In the genomic region with DNA sequence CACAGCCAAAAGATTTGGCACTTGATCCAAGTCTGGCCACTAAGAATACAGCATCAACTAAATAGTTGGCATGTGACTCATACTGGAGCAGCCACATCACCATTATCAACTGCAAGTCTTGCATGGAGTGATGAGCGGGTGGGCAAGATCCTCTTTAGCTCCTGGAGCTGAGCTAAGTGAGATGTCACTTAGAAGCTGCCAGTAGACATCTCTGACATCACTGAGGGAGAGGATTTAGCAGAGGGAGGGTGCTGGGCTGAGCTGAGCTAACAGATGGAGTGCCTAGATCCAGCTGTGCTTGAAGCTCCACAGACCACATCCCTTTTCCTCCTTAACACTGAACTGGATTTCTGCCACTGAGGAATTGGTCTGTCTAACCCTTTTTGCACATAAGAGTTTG, we compare ENCODE assay signal across 12 mouse cellular contexts.
DNase-seq lines count a peak whose midpoint lies in the region; ATAC-seq and TF ChIP-seq lines count a peak whose summit lies in the region.
"Had no signal": no experiment of that assay in that cellular context is flagged by ENCODE, and none has a peak within 500 bp of the region (broad histone marks: within the 10 kb centered on the region; RNA-seq: fewer than 3 reads in every experiment).

No protein-coding gene starts in this region.

- peak overlapping the region; percentile 50 for H3K27ac ChIP-seq in hindbrain, embryonic 10.5 days
- H3K27ac ChIP-seq in hindbrain, embryonic 11.5 days (ENCODE audit: low read depth, low read length): no peak overlapping the region
- H3K27ac ChIP-seq in hindbrain, postnatal 0 days: peak overlapping the region; percentile 83
- H3K27ac ChIP-seq in midbrain, embryonic 16.5 days (ENCODE audit: low read length): peak overlapping the region; percentile 87
- H3K27ac ChIP-seq in kidney, embryonic 15.5 days: no peak overlapping the region
- H3K27ac ChIP-seq: limb, embryonic 10.5 days; neural tube, embryonic 12.5 days; stomach, embryonic 15.5 days had no signal

- no peak overlapping the region for H3K4me2 ChIP-seq in hindbrain, embryonic 11.5 days (replicated peaks; ENCODE audit: low read depth, low read length)
- H3K4me2 ChIP-seq in hindbrain, postnatal 0 days (ENCODE audit: low read depth, low read length): no peak overlapping the region
- no peak overlapping the region for H3K4me2 ChIP-seq in midbrain, embryonic 16.5 days (ENCODE audit: low read length)
- H3K4me2 ChIP-seq in kidney, embryonic 15.5 days: no peak overlapping the region
- H3K4me2 ChIP-seq: neural tube, embryonic 12.5 days; stomach, embryonic 15.5 days had no signal

- peaks cover 29% of the 10 kb centered on the region for H3K4me1 ChIP-seq in hindbrain, embryonic 10.5 days (replicated peaks)
- 0 out of 2 replicates have a peak, but pooled peaks cover 2% of the 10 kb centered on the region for H3K4me1 ChIP-seq in hindbrain, embryonic 11.5 days (replicated peaks; ENCODE audit: control insufficient read depth, insufficient read depth, low read length)
- H3K4me1 ChIP-seq in hindbrain, postnatal 0 days (ENCODE audit: insufficient read depth, low read length): peaks cover 26% of the 10 kb centered on the region
- H3K4me1 ChIP-seq in midbrain, embryonic 16.5 days (ENCODE audit: control insufficient read depth, insufficient read depth, low read length): peaks cover 25% of the 10 kb centered on the region
- H3K4me1 ChIP-seq in kidney, embryonic 15.5 days: no peaks in the 10 kb centered on the region
- H3K4me1 ChIP-seq: limb, embryonic 10.5 days; stomach, embryonic 15.5 days had no signal

- H3K4me3 ChIP-seq in hindbrain, embryonic 10.5 days: no peak overlapping the region
- no peak overlapping the region for H3K4me3 ChIP-seq in hindbrain, embryonic 11.5 days (ENCODE audit: low read depth, low read length)
- H3K4me3 ChIP-seq in hindbrain, postnatal 0 days (ENCODE audit: low read length): no peak overlapping the region
- H3K4me3 ChIP-seq in midbrain, embryonic 16.5 days (ENCODE audit: low read depth, low read length): no peak overlapping the region
- no peak overlapping the region for H3K4me3 ChIP-seq in kidney, embryonic 15.5 days (replicated peaks)
- H3K4me3 ChIP-seq: limb, embryonic 10.5 days; neural tube, embryonic 12.5 days; stomach, embryonic 15.5 days had no signal

- H3K36me3 ChIP-seq in hindbrain, embryonic 10.5 days: no peaks in the 10 kb centered on the region
- H3K36me3 ChIP-seq in hindbrain, embryonic 11.5 days (ENCODE audit: control insufficient read depth, insufficient read depth, low read length): no peaks in the 10 kb centered on the region
- no peaks in the 10 kb centered on the region for H3K36me3 ChIP-seq in hindbrain, postnatal 0 days (ENCODE audit: insufficient read depth, low read length)
- H3K36me3 ChIP-seq in midbrain, embryonic 16.5 days (ENCODE audit: control insufficient read depth, insufficient read depth, low read length): no peaks in the 10 kb centered on the region
- no peaks in the 10 kb centered on the region for H3K36me3 ChIP-seq in kidney, embryonic 15.5 days
- H3K36me3 ChIP-seq: limb, embryonic 10.5 days; neural tube, embryonic 12.5 days; stomach, embryonic 15.5 days had no signal

- no peaks in the 10 kb centered on the region for H3K9me3 ChIP-seq in hindbrain, embryonic 10.5 days
- no peaks in the 10 kb centered on the region for H3K9me3 ChIP-seq in hindbrain, embryonic 11.5 days (ENCODE audit: control insufficient read depth, low read length)
- no peaks in the 10 kb centered on the region for H3K9me3 ChIP-seq in hindbrain, postnatal 0 days (ENCODE audit: low read length)
- H3K9me3 ChIP-seq in midbrain, embryonic 16.5 days (replicated peaks; ENCODE audit: control insufficient read depth, low read length, poor library complexity, severe bottlenecking): no peaks in the 10 kb centered on the region
- H3K9me3 ChIP-seq in kidney, embryonic 15.5 days (replicated peaks): no peaks in the 10 kb centered on the region
- H3K9me3 ChIP-seq: limb, embryonic 10.5 days; stomach, embryonic 15.5 days had no signal

- peaks cover 37% of the 10 kb centered on the region for H3K27me3 ChIP-seq in hindbrain, embryonic 10.5 days (ENCODE audit: insufficient read depth, poor library complexity, severe bottlenecking)
- H3K27me3 ChIP-seq in hindbrain, embryonic 11.5 days (ENCODE audit: control insufficient read depth, insufficient read depth, low read length): no peaks in the 10 kb centered on the region
- no peaks in the 10 kb centered on the region for H3K27me3 ChIP-seq in hindbrain, postnatal 0 days (ENCODE audit: insufficient read depth, low read length)
- H3K27me3 ChIP-seq in midbrain, embryonic 16.5 days (ENCODE audit: control insufficient read depth, insufficient read depth, low read depth, low read length): no peaks in the 10 kb centered on the region
- no peaks in the 10 kb centered on the region for H3K27me3 ChIP-seq in kidney, embryonic 15.5 days
- H3K27me3 ChIP-seq: stomach, embryonic 15.5 days had no signal

- 59% methylated on average over 1 of the region's 1 CpGs for WGBS in hindbrain, embryonic 10.5 days
- WGBS in hindbrain, embryonic 11.5 days: 74% methylated on average over 1 of the region's 1 CpGs
- 37% methylated on average over 1 of the region's 1 CpGs for WGBS in hindbrain, postnatal 0 days
- 56% methylated on average over 1 of the region's 1 CpGs for WGBS in midbrain, embryonic 16.5 days
- 81% methylated on average over 1 of the region's 1 CpGs for WGBS in kidney, embryonic 15.5 days

- no peak for ATAC-seq in hindbrain, embryonic 11.5 days (ENCODE audit: low FRiP score)
- ATAC-seq in hindbrain, postnatal 0 days: peak; percentile 58
- no peak for ATAC-seq in midbrain, embryonic 16.5 days
- no peak for ATAC-seq in kidney, embryonic 15.5 days (replicated peaks; ENCODE audit: low FRiP score)

- TF ChIP-seq CTCF in brain, embryonic 14.5 days (IDR thresholded peaks at IDR 0.05; ENCODE audit: borderline replicate concordance, extremely low read depth, insufficient read depth, insufficient read length): no peak
- TF ChIP-seq CTCF in hindbrain, postnatal 0 days (IDR thresholded peaks at IDR 0.05; ENCODE audit: low read depth): no peak

- no peak for TF ChIP-seq POLR2A in brain, embryonic 14.5 days (IDR thresholded peaks at IDR 0.05; ENCODE audit: borderline replicate concordance, extremely low read depth, insufficient read depth, insufficient read length, poor library complexity, severe bottlenecking)

- no peak overlapping the region for H3K9ac ChIP-seq in hindbrain, embryonic 11.5 days (ENCODE audit: low read depth, low read length)
- no peak overlapping the region for H3K9ac ChIP-seq in hindbrain, postnatal 0 days (replicated peaks; ENCODE audit: low read length)
- H3K9ac ChIP-seq in midbrain, embryonic 16.5 days (ENCODE audit: low read depth, low read length): no peak overlapping the region
- H3K9ac ChIP-seq in kidney, embryonic 15.5 days: no peak overlapping the region
- H3K9ac ChIP-seq: neural tube, embryonic 12.5 days; stomach, embryonic 15.5 days had no signal

- no peak for DNase-seq in hindbrain, embryonic 10.5 days (ENCODE audit: low spot score)
- DNase-seq in hindbrain, embryonic 11.5 days (ENCODE audit: low spot score): no peak
- DNase-seq in brain, embryonic 14.5 days (ENCODE audit: low read depth): peak; percentile 70
- DNase-seq in hindbrain, postnatal 0 days (ENCODE audit: low spot score): peak; percentile 51
- no peak for DNase-seq in thymus, postnatal 14 days
- no peak for DNase-seq in ovary, adult 18-20 months (ENCODE audit: low spot score)
- DNase-seq: kidney, adult 11 months had no signal

Comparison
In these comparisons a context has a peak if more than half of its experiments do, and no peak if none do; other contexts are left out.
1. DNase-seq: peak in brain, embryonic 14.5 days (single experiment) and hindbrain, postnatal 0 days (single experiment); none in hindbrain, embryonic 10.5 days (single experiment), hindbrain, embryonic 11.5 days (single experiment), thymus, postnatal 14 days (single experiment) and ovary, adult 18-20 months (single experiment).
2. H3K27ac ChIP-seq: peak in hindbrain, embryonic 10.5 days (single experiment), hindbrain, postnatal 0 days (single experiment) and midbrain, embryonic 16.5 days (single experiment); none in hindbrain, embryonic 11.5 days (single experiment) and kidney, embryonic 15.5 days (single experiment).